Mouse (Mus musculus): ENCODE results near the gene Armh4.
A peak's percentile ranks its signal among the peaks of the same experiment; 100 is the strongest.

Gene Armh4

DNA sequence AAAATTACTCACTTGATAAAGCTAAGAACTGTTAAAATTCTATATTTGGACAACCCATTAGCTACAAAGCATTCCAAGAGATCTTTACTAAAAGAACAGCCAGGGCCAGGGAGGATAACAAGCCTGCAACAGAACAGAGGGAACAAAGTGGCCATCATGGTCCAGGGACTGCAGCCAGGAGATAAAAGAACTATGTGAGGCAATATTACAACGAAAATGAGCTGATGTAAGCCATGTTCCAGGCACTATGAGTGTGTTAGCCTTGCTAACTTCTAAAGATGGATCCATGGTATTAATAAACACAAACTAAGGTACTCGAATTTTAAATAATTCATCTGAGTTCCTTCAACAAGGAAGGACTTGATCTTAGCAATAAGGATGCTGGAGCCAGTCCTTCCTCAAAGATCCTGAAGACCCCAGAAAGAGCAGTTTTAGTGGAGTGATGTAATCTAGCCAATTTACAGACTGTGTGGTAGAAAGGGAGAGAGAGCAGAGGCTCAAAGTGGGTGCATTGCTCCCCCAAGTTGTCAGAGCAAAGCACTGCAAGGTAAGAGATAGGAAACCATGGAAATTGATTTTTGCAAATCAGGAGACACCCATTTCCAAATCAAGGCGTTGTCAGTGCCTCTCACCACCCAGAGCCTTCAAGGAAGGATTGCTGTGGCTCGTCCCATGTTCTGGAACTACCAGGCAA, 59.7 kb downstream of the Armh4 start:
- DNase-seq, result peak; percentile 12

DNA sequence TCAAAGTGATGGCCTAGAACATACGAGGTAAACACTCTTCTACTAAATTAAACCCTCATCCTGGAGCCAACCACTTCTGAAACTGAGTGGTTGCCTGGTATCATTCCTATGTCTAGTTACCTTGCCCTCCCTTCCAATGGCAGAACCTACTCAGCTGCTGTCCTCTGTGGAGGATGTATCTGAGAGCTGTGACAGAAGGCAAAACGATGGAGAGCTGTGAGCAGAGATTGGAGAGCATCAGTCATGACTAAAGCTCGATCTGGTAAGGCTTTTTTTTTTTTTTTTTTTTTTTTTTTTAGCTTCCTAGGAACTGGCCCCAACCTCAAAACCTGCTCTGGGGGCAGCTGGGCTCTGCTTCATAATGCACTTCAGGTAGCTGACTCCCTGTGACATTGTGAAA, 60.4 kb downstream of the Armh4 start:
- DNase-seq, result no peak

DNA sequence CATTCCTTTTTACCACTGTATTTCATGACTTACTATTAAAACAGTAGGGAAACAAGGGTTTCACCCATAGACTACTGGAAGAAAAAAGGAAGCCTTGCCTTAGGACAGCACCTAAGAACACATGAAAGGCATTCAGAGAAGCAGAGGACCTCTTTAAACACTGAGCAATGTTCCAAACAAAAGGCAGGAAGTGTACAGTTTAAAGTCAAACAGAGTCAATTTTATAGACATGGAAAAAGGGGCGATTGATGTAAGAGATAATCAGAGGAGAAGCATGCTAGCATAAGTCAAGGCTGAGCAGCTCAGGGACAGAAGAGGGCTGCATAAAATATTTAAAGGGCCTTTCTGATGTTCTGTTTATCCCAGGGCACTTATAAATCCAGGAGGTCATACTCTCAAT, 61.9 kb downstream of the Armh4 start:
- no peak for DNase-seq

GRCm38 (mm10) chr14:49719678-49720077, 63.5 kb downstream of the Armh4 start:
- no peak for DNase-seq

DNA sequence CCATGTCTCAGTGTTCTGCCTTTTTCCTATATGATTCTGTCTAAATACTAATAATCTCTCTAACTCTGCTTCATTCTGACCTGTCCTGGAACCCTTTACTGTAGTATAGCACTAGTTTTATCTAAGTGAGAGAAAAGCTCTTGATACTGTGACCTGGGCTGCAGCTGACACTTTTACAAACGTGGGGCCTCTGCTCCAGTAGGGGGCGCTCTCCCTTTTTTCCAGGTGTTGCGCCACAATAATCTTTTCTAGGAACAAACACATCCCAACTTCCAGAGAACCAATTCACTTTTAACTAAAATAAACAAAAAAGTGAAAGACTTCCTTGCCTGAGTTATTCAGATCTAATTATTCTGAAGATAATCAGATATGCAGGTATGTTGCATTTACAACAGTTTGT, 72.2 kb downstream of the Armh4 start:
- peak; percentile 8 for DNase-seq

DNA sequence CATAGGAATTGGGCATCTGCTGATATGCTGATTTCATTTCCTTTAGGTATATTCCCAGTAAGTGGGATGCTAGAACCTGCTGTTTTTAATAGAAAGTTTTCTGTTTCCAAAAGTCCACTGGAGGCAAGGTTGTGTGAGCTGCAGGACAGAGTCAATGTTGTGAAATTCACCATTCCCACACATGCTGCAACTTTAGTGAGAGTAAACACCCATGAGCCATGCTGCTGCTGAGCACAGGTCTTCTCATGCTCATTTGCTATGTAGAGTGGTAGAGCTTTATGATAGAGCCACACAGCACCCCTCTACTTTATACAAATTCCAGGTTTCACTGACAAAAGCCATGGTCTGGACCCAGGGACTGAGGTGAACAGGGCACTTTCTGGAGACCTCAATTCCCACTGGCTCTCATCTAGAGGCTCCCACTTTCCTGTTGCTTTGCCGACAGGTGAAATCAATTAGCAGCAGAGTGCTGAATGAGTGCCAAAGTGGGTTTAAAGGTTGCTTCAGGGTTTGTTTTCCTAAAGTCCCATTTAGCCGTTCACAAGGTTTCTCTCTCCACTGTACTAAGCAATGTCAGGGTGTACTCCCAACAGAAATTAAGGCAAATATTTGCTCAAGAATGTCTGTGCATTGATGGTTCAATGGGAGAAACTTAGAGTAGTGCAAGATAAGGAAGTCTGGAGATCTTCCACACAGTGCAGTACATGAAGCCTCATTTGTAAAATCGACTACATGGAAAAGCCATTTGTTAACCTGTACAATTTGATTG, 79.6 kb downstream of the Armh4 start:
- DNase-seq, result no peak

DNA sequence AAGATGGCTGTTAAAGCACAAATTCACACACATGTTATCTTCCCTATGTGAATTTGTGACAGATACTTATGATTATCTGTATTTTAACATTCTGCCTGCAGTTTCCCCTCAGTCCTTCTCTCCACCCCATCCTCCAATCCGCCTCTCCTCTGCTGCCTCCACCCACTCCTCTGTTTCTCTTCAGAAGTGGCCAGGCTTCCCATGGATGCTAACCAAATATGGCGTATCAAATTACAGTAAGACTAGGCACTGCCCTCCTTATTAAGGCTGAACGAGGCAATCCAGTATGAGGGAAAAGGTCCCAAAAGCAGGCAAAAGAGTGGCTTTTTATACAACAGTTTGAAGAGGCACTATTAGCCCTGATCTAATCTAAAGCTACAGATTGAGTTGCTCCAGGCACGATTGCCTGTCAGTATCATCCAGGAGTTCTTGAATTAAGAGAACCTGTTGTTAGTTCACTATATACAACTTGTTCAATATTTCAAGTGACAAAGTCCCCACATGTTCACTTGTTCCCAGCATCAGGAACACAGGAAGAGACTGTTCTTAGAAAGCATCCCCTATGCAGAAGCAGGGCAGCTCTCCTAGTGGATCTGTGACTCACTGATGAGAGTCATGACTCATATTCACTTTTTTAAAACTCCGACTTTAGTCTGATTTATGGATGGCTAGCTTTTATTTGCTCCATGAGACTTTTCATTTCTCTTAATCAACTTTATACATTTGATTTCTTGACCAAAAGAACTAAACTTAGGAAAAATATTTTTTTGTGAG, 103.5 kb downstream of the Armh4 start:
- no peak for DNase-seq

DNA sequence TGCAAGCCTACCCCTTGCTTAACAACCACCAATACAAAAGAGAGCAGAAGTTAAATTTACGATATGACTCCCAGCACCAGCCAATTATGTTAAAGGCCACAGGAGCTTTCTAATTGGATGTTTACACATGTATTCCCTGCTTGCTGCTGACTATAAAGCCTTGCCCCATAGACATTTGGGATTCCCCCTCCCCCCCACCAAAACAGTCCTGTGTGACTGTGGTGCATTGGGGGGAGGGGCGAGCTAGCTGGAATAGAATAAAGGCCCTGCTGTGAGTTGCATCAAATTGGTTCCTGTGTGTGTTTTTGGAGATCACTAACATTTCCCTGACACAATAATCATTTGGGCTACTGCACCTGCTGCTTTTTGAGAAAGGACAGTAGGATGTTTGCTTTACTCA, 106.6 kb downstream of the Armh4 start:
- no peak for DNase-seq

GRCm38 (mm10) chr14:49660444-49660843, 122.7 kb downstream of the Armh4 start:
- DNase-seq, result no peak

GRCm38 (mm10) chr14:49649191-49649590, 134.0 kb downstream of the Armh4 start:
- no peak for DNase-seq

GRCm38 (mm10) chr14:49637422-49637821, 145.8 kb downstream of the Armh4 start:
- DNase-seq, result no peak

DNA sequence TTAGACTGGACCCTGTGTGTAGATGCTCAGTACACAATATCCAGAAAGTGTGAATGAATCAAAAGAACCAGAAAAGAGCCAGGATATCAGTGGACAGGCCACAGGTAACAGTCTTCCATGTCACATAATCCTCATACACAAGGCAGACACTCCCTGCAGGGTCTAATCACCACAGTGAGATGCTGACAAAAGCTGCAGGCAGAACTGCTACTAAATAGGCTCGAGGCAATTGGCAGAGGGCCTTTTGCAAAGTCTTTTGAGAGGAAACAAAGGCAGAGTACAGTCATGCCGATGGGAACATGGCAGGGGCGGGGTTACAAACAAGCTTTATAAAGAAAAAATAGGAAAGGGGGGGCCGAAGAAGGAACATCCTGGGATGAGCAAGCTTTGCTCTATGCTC, 157.1 kb downstream of the Armh4 start:
- no peak for DNase-seq
